Mouse (Mus musculus): Measurements from ENCODE around the gene Ppil2. TPM values are rescaled to one million over a fixed set of nuclear protein-coding genes. Genes with fewer than 3 reads are reported as not detected.

Gene Ppil2
- total RNA-seq, 1 experiment from 2014 or later, result 118 TPM

Small RNAs within 50 kb of the gene (microRNA-seq; reads per million reads assigned to microRNA genes)
- gene Mir130b, result 313 to 383 reads per million in 2 experiments
- gene Mir301b, result 2.1 to 7.5 reads per million in 2 experiments

Other genes with a start within 250 kb of the Ppil2 start
- not detected in 2 replicates for gene Igll1, start 247.3 kb downstream of the Ppil2 start, total RNA-seq (2021)
- 74.9 and 75.2 TPM in 2 replicates for gene Top3b, start 240.5 kb downstream of the Ppil2 start, total RNA-seq (2021)
- gene Vpreb1, start 240.4 kb downstream of the Ppil2 start, total RNA-seq (2021), result 0.91 TPM in 1 of 2 replicates, not detected in the other
- 42.7 and 45.4 TPM in 2 replicates for gene Ppm1f, start 214.8 kb downstream of the Ppil2 start, total RNA-seq (2021)
- gene Mapk1, start 127.9 kb downstream of the Ppil2 start, total RNA-seq (2021), result 209 and 252 TPM in 2 replicates
- gene Ypel1, start 41.6 kb downstream of the Ppil2 start, total RNA-seq (2021), result 10.0 and 11.7 TPM in 2 replicates
- gene 2610318N02Rik, start 13.9 kb upstream of the Ppil2 start, total RNA-seq (2021), result 1.5 TPM in 1 of 2 replicates, not detected in the other
- 27.9 and 28.0 TPM in 2 replicates for gene Sdf2l1, start 21.1 kb upstream of the Ppil2 start, total RNA-seq (2021)
- 4.5 and 7.0 TPM in 2 replicates for gene Ydjc, start 33.4 kb upstream of the Ppil2 start, total RNA-seq (2021)
- 0.39 TPM in 1 of 2 replicates, not detected in the other for gene Ccdc116, start 36.0 kb upstream of the Ppil2 start, total RNA-seq (2021)
- gene Ube2l3, start 91.4 kb upstream of the Ppil2 start, total RNA-seq (2021), result 194 and 282 TPM in 2 replicates
- gene Rimbp3, start 97.3 kb upstream of the Ppil2 start, total RNA-seq (2021), result 0.06 TPM in 1 of 2 replicates, not detected in the other
- gene Hic2, start 122.3 kb upstream of the Ppil2 start, total RNA-seq (2021), result 2.3 and 2.6 TPM in 2 replicates
- 13.8 and 19.9 TPM in 2 replicates for gene Tmem191c, start 164.8 kb upstream of the Ppil2 start, total RNA-seq (2021)
- gene Serpind1, start 220.1 kb upstream of the Ppil2 start, total RNA-seq (2021), result 0.24 and 4.8 TPM in 2 replicates

Measured in adrenal gland, postnatal 25 days (tissue).